Mouse (Mus musculus): Measurements from ENCODE around the gene Cep89. TPM values are rescaled to one million over a fixed set of nuclear protein-coding genes. Genes with fewer than 3 reads are reported as not detected.

Gene Cep89
- polyA plus RNA-seq, 1 experiment from 2014 or later, result 19.7 TPM

Other genes starting within 250 kb of the Cep89 start
- 0.41 and 0.54 TPM in 2 replicates for gene Slc7a10, start 210.7 kb upstream of the Cep89 start, polyA plus RNA-seq (2015; fragmentation: Nextera tagmentation; extraction: Ambion mirVana)
- 0.38 and 0.50 TPM in 2 replicates for gene Lrp3, start 181.5 kb upstream of the Cep89 start, polyA plus RNA-seq (2015; fragmentation: Nextera tagmentation; extraction: Ambion mirVana)
- 7.3 and 8.5 TPM in 2 replicates for gene Gpatch1, start 78.6 kb upstream of the Cep89 start, polyA plus RNA-seq (2015; fragmentation: Nextera tagmentation; extraction: Ambion mirVana)
- gene Rhpn2, start 62.9 kb upstream of the Cep89 start, polyA plus RNA-seq (2015; fragmentation: Nextera tagmentation; extraction: Ambion mirVana), result 3.8 and 4.6 TPM in 2 replicates
- 28.9 and 34.4 TPM in 2 replicates for gene Faap24, start 199 bp upstream of the Cep89 start, polyA plus RNA-seq (2015; fragmentation: Nextera tagmentation; extraction: Ambion mirVana)
- 2.2 and 2.5 TPM in 2 replicates for gene Slc7a9, start 51.8 kb downstream of the Cep89 start, polyA plus RNA-seq (2015; fragmentation: Nextera tagmentation; extraction: Ambion mirVana)
- gene Tdrd12, start 140.7 kb downstream of the Cep89 start, polyA plus RNA-seq (2015; fragmentation: Nextera tagmentation; extraction: Ambion mirVana), result 0.07 and 0.33 TPM in 2 replicates
- gene Nudt19, start 159.3 kb downstream of the Cep89 start, polyA plus RNA-seq (2015; fragmentation: Nextera tagmentation; extraction: Ambion mirVana), result 96.0 and 105 TPM in 2 replicates
- gene Rgs9bp, start 188.5 kb downstream of the Cep89 start, polyA plus RNA-seq (2015; fragmentation: Nextera tagmentation; extraction: Ambion mirVana), result 0.03 and 0.05 TPM in 2 replicates
- 26.1 and 31.7 TPM in 2 replicates for gene Ankrd27, start 189.2 kb downstream of the Cep89 start, polyA plus RNA-seq (2015; fragmentation: Nextera tagmentation; extraction: Ambion mirVana)